Comparison of ENCODE assay signal across 9 mouse cellular contexts in genomic region chr2:35432472-35432871, GRCm38 (mm10). TPM values are rescaled to one million over a fixed set of nuclear protein-coding genes. Genes with fewer than 3 reads are reported as not detected.
A peak's percentile ranks its signal among the peaks of the same experiment; 100 is the strongest.
DNase-seq lines count a peak whose midpoint lies in the region; ATAC-seq and TF ChIP-seq lines count a peak whose summit lies in the region.
"Had no signal": no experiment of that assay in that cellular context is flagged by ENCODE, and none has a peak within 500 bp of the region (broad histone marks: within the 10 kb centered on the region; RNA-seq: fewer than 3 reads in every experiment).

No protein-coding gene starts in this region.

- H3K4me1 ChIP-seq in hindbrain, embryonic 14.5 days (replicated peaks; ENCODE audit: control insufficient read depth, insufficient read depth, low read length) = no peaks in the 10 kb centered on the region
- peaks cover 13% of the 10 kb centered on the region; the same call in 1 of the 2 replicates for H3K4me1 ChIP-seq in hindbrain, embryonic 12.5 days
- peaks cover 45% of the 10 kb centered on the region for H3K4me1 ChIP-seq in heart, postnatal 0 days (ENCODE audit: control insufficient read depth, insufficient read depth)
- peaks cover 52% of the 10 kb centered on the region for H3K4me1 ChIP-seq in limb, embryonic 10.5 days
- peaks cover 16% of the 10 kb centered on the region for H3K4me1 ChIP-seq in neural tube, embryonic 15.5 days
- H3K4me1 ChIP-seq in forebrain, embryonic 13.5 days = no peaks in the 10 kb centered on the region

- H3K4me2 ChIP-seq in hindbrain, embryonic 14.5 days (replicated peaks) = peak overlapping the region; percentile 15; the same call in 1 of the 2 replicates
- no peak overlapping the region for H3K4me2 ChIP-seq in hindbrain, embryonic 12.5 days (replicated peaks)
- H3K4me2 ChIP-seq in heart, postnatal 0 days (ENCODE audit: low read depth, low read length) = peak overlapping the region; percentile 52
- no peak overlapping the region for H3K4me2 ChIP-seq in neural tube, embryonic 15.5 days
- H3K4me2 ChIP-seq in forebrain, embryonic 13.5 days = no peak overlapping the region

- no peaks in the 10 kb centered on the region for H3K36me3 ChIP-seq in hindbrain, embryonic 14.5 days (replicated peaks; ENCODE audit: control insufficient read depth, insufficient read depth)
- no peaks in the 10 kb centered on the region for H3K36me3 ChIP-seq in hindbrain, embryonic 12.5 days
- 0 out of 2 replicates have a peak, but pooled peaks cover 6% of the 10 kb centered on the region for H3K36me3 ChIP-seq in heart, postnatal 0 days (replicated peaks; ENCODE audit: control insufficient read depth, insufficient read depth, low read length)
- no peaks in the 10 kb centered on the region for H3K36me3 ChIP-seq in limb, embryonic 10.5 days
- H3K36me3 ChIP-seq in neural tube, embryonic 15.5 days = no peaks in the 10 kb centered on the region
- no peaks in the 10 kb centered on the region for H3K36me3 ChIP-seq in forebrain, embryonic 13.5 days (ENCODE audit: poor library complexity, severe bottlenecking)

- no peak for DNase-seq in hindbrain, embryonic 14.5 days (ENCODE audit: low spot score)
- peak; percentile 44 for DNase-seq in heart, postnatal 0 days (ENCODE audit: low spot score)
- no peak for DNase-seq in limb, embryonic 10.5 days (ENCODE audit: low spot score)
- DNase-seq in ovary, postnatal 10 days (ENCODE audit: low spot score) = no peak
- DNase-seq in gastrocnemius, postnatal 10 days = no peak

- H3K27me3 ChIP-seq in hindbrain, embryonic 14.5 days (ENCODE audit: control insufficient read depth, insufficient read depth, low read length) = no peaks in the 10 kb centered on the region
- H3K27me3 ChIP-seq in hindbrain, embryonic 12.5 days = no peaks in the 10 kb centered on the region
- no peaks in the 10 kb centered on the region for H3K27me3 ChIP-seq in heart, postnatal 0 days (ENCODE audit: control insufficient read depth, insufficient read depth, low read length)
- no peaks in the 10 kb centered on the region for H3K27me3 ChIP-seq in limb, embryonic 10.5 days (ENCODE audit: low read depth, poor library complexity, severe bottlenecking)
- H3K27me3 ChIP-seq in neural tube, embryonic 15.5 days (replicated peaks) = no peaks in the 10 kb centered on the region
- H3K27me3 ChIP-seq in forebrain, embryonic 13.5 days = no peaks in the 10 kb centered on the region
- H3K27me3 ChIP-seq: megakaryocyte, embryonic 14.5 days had no signal

- no peak overlapping the region for H3K27ac ChIP-seq in hindbrain, embryonic 14.5 days
- no peak overlapping the region for H3K27ac ChIP-seq in hindbrain, embryonic 12.5 days
- peak overlapping the region; percentile 65 for H3K27ac ChIP-seq in heart, postnatal 0 days (ENCODE audit: low read depth)
- H3K27ac ChIP-seq in limb, embryonic 10.5 days = 0 out of 2 replicates have a peak overlapping the region, but pooled peaks have one; percentile 11
- peak overlapping the region; percentile 10 for H3K27ac ChIP-seq in neural tube, embryonic 15.5 days (replicated peaks)
- no peak overlapping the region for H3K27ac ChIP-seq in forebrain, embryonic 13.5 days

- H3K9me3 ChIP-seq in hindbrain, embryonic 14.5 days (ENCODE audit: control insufficient read depth, low read length) = no peaks in the 10 kb centered on the region
- H3K9me3 ChIP-seq in hindbrain, embryonic 12.5 days (replicated peaks) = no peaks in the 10 kb centered on the region
- H3K9me3 ChIP-seq in heart, postnatal 0 days (replicated peaks; ENCODE audit: control insufficient read depth, low read length) = no peaks in the 10 kb centered on the region
- H3K9me3 ChIP-seq in limb, embryonic 10.5 days (replicated peaks) = no peaks in the 10 kb centered on the region
- no peaks in the 10 kb centered on the region for H3K9me3 ChIP-seq in neural tube, embryonic 15.5 days (replicated peaks)
- H3K9me3 ChIP-seq in forebrain, embryonic 13.5 days (replicated peaks) = no peaks in the 10 kb centered on the region; the same call in 1 of the 2 replicates
- H3K9me3 ChIP-seq: megakaryocyte, embryonic 14.5 days had no signal

- no peak overlapping the region for H3K4me3 ChIP-seq in hindbrain, embryonic 14.5 days (replicated peaks; ENCODE audit: low read length)
- H3K4me3 ChIP-seq in hindbrain, embryonic 12.5 days = no peak overlapping the region
- H3K4me3 ChIP-seq in heart, postnatal 0 days (ENCODE audit: low read depth, low read length) = peak overlapping the region; percentile 30
- H3K4me3 ChIP-seq in limb, embryonic 10.5 days = no peak overlapping the region
- H3K4me3 ChIP-seq in neural tube, embryonic 15.5 days (replicated peaks) = no peak overlapping the region
- H3K4me3 ChIP-seq in forebrain, embryonic 13.5 days = no peak overlapping the region

- 35% methylated on average over 7 of the region's 7 CpGs for WGBS in hindbrain, embryonic 14.5 days
- 39% methylated on average over 7 of the region's 7 CpGs for WGBS in hindbrain, embryonic 12.5 days
- WGBS in heart, postnatal 0 days = 28% methylated on average over 7 of the region's 7 CpGs
- 17% methylated on average over 7 of the region's 7 CpGs for WGBS in limb, embryonic 10.5 days
- 31% methylated on average over 7 of the region's 7 CpGs for WGBS in neural tube, embryonic 15.5 days
- WGBS in forebrain, embryonic 13.5 days = 53% methylated on average over 7 of the region's 7 CpGs

- TF ChIP-seq EP300 in heart, postnatal 0 days (IDR thresholded peaks at IDR 0.05; ENCODE audit: low read depth) = 0 out of 2 replicates have a peak, but pooled peaks have one; percentile 16

- ATAC-seq in hindbrain, embryonic 14.5 days (ENCODE audit: low FRiP score) = no peak; the same call in 1 of the 2 replicates
- ATAC-seq in hindbrain, embryonic 12.5 days (ENCODE audit: low FRiP score) = no peak
- ATAC-seq in heart, postnatal 0 days (ENCODE audit: insufficient read depth, low read depth) = peak; percentile 51
- ATAC-seq in neural tube, embryonic 15.5 days (ENCODE audit: low FRiP score) = no peak
- no peak for ATAC-seq in forebrain, embryonic 13.5 days

- TF ChIP-seq CTCF in heart, postnatal 0 days (IDR thresholded peaks at IDR 0.05; ENCODE audit: low read depth) = no peak

- H3K9ac ChIP-seq in hindbrain, embryonic 14.5 days = 0 out of 2 replicates have a peak overlapping the region, but pooled peaks have one; percentile 29
- H3K9ac ChIP-seq in hindbrain, embryonic 12.5 days = no peak overlapping the region
- 0 out of 2 replicates have a peak overlapping the region, but pooled peaks have one; percentile 47 for H3K9ac ChIP-seq in heart, postnatal 0 days (replicated peaks; ENCODE audit: low read depth, low read length)
- H3K9ac ChIP-seq in neural tube, embryonic 15.5 days (replicated peaks) = no peak overlapping the region
- no peak overlapping the region for H3K9ac ChIP-seq in forebrain, embryonic 13.5 days

RNA-seq across cellular contexts. Expression of gene Ggta1, which starts 30.6 kb away (rescaled TPM):
- polyA plus RNA-seq in hindbrain, embryonic 14.5 days (2014; fragmentation: Nextera tagmentation; extraction: Ambion mirVana) = 7.8 and 8.4 TPM in 2 replicates
- polyA plus RNA-seq in hindbrain, embryonic 12.5 days (2016; fragmentation: Nextera tagmentation; extraction: Ambion mirVana) = 6.4 and 7.6 TPM in 2 replicates
- total RNA-seq in heart, postnatal 0 days (2014; rRNA removed; ENCODE audit: low replicate concordance) = 14.8 and 37.1 TPM in 2 replicates
- 16.0 and 16.4 TPM in 2 replicates for polyA plus RNA-seq in heart, postnatal 0 days (2015; fragmentation: Nextera tagmentation; extraction: Ambion mirVana)
- 6.5 and 6.6 TPM in 2 replicates for polyA plus RNA-seq in limb, embryonic 10.5 days (2016; fragmentation: Nextera tagmentation; extraction: Ambion mirVana)
- 7.4 and 14.2 TPM in 2 replicates for polyA plus RNA-seq in neural tube, embryonic 15.5 days (2015; fragmentation: Nextera tagmentation; extraction: Ambion mirVana)
- polyA plus RNA-seq in forebrain, embryonic 13.5 days (2015; fragmentation: Nextera tagmentation; extraction: Ambion mirVana) = 4.1 and 4.7 TPM in 2 replicates
- total RNA-seq in gastrocnemius, postnatal 10 days (2021) = 10 to 100 TPM; 13.2 to 17.0 TPM

RNA-seq across cellular contexts. Expression of gene 4930402F06Rik, which starts 35.5 kb away (rescaled TPM):
- not detected in 2 replicates for polyA plus RNA-seq in hindbrain, embryonic 14.5 days (2014; fragmentation: Nextera tagmentation; extraction: Ambion mirVana)
- polyA plus RNA-seq in hindbrain, embryonic 12.5 days (2016; fragmentation: Nextera tagmentation; extraction: Ambion mirVana) = not detected in 2 replicates
- total RNA-seq in heart, postnatal 0 days (2014; rRNA removed; ENCODE audit: low replicate concordance) = not detected in 2 replicates
- polyA plus RNA-seq in heart, postnatal 0 days (2015; fragmentation: Nextera tagmentation; extraction: Ambion mirVana) = not detected in 2 replicates
- polyA plus RNA-seq in limb, embryonic 10.5 days (2016; fragmentation: Nextera tagmentation; extraction: Ambion mirVana) = not detected in 2 replicates
- not detected in 2 replicates for polyA plus RNA-seq in neural tube, embryonic 15.5 days (2015; fragmentation: Nextera tagmentation; extraction: Ambion mirVana)
- not detected in 2 replicates for polyA plus RNA-seq in forebrain, embryonic 13.5 days (2015; fragmentation: Nextera tagmentation; extraction: Ambion mirVana)
- not detected for total RNA-seq in gastrocnemius, postnatal 10 days (2021)

Comparison
In these comparisons a context has a peak if more than half of its experiments do, and no peak if none do; other contexts are left out.
1. H3K4me2 ChIP-seq: peak in hindbrain, embryonic 14.5 days (single experiment) and heart, postnatal 0 days (single experiment); none in hindbrain, embryonic 12.5 days (single experiment), neural tube, embryonic 15.5 days (single experiment) and forebrain, embryonic 13.5 days (single experiment).
2. H3K9ac ChIP-seq: peak in hindbrain, embryonic 14.5 days (single experiment) and heart, postnatal 0 days (single experiment); none in hindbrain, embryonic 12.5 days (single experiment), neural tube, embryonic 15.5 days (single experiment) and forebrain, embryonic 13.5 days (single experiment).
3. H3K27ac ChIP-seq: peak in heart, postnatal 0 days (single experiment), limb, embryonic 10.5 days (single experiment) and neural tube, embryonic 15.5 days (single experiment); none in hindbrain, embryonic 14.5 days (single experiment), hindbrain, embryonic 12.5 days (single experiment) and forebrain, embryonic 13.5 days (single experiment).